Mouse (Mus musculus) thymus, postnatal 4 days (tissue): ENCODE results near the gene Gm20867.
"Not testable (repeated sequence)": the region's sequence is repeated elsewhere in the genome, so short reads cannot be mapped to it uniquely, and the experiment has no call there.

Experiments
- DNase-seq: peaks from one replicate; pipeline ENCODE4 v3.0.0; 2021

Gene Gm20867

GRCm38 (mm10) chrY:77963104-77963503 lies at the start of gene Gm20867:
Gene Gm20867 (minus strand): TSS chrY:77963204.
- DNase-seq: not testable (repeated sequence)
